Mouse (Mus musculus) gastrocnemius, adult 2 months (tissue): ENCODE measurements around the gene Acer1. TPM values are rescaled to one million over a fixed set of nuclear protein-coding genes. Genes with fewer than 3 reads are reported as not detected.
A peak's percentile ranks its signal among the peaks of the same experiment; 100 is the strongest.

ENCODE experiments used
- DNase-seq: peaks from one replicate; pipeline ENCODE4 v3.0.0; 2022
- H3K27ac ChIP-seq: fragments of 200-600 bp; 2 replicates; pipeline ENCODE4 v1.8.1; 2022; ENCODE audit warnings: mild to moderate bottlenecking
- H3K4me3 ChIP-seq: fragments of 200-600 bp; 2 replicates; pipeline ENCODE4 v1.8.1; 2022; ENCODE audit warnings: mild to moderate bottlenecking, moderate library complexity
- CTCF ChIP-seq: fragments of 200-600 bp; IDR thresholded peaks from 2 replicates; pipeline ENCODE4 v1.8.1; 2022; ENCODE audit warnings: antibody characterized with exemption, mild to moderate bottlenecking, moderate library complexity
- intact Hi-C: fragments of 180-260 bp; cut with DNase I; formaldehyde crosslinking; loops from one replicate; pipeline ENCODE4 v1.15.1; 2025
- total RNA-seq, 2 experiments: library from RNA; stranded (reverse); gene quantifications; 2 replicates each; pipeline ENCODE4 v1.2.3; 2021

The Acer1 gene
- total RNA-seq, 2 experiments from 2014 or later, result not detected

DNA sequence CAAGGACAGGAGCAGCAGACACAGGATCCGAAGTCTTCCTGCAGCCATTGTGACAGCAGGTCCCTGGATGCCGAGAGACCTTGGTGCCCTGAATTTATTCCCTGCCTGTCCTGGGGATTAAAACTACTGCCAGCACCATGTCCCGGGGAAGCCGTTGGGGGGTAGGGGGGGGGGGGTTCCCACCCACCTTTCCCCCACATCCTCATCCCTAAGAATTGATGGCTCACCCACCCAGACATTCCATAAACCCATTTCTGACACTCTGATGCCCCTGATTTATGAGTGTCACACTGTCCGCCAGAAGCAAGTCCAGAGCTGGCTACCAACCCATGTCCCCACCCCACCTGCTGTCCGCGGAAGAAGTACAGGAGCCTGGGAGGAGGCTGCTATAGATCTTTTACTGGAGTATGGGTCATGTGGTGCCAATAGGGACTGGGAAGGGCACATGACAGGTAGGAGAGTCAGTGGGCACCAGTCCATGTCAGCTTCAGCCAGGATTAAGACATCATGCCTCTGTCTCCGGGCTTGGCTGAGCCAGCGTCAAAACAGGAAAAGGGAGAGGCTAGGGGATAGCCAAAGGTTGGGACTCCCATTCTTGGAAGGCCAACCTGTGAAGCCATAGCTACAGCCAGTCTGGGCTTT is 18.2 kb upstream of the Acer1 start, which contains the start of gene Pspn:
TSS of gene Pspn (minus strand) at position 51 of the 642 bp plus-strand sequence.
- no peak for DNase-seq
- intact Hi-C loops, result loop anchor here (10.0 kb wide), 1 partner anchor 245 kb away; the partner anchor contains the start of genes Gpr108 and Trip10
- Histone ChIP-seq H3K27ac (no peak within 1 kb of the TSS), H3K4me3 (no peak within 1 kb of the TSS)
- TF ChIP-seq CTCF, result no peak

DNA sequence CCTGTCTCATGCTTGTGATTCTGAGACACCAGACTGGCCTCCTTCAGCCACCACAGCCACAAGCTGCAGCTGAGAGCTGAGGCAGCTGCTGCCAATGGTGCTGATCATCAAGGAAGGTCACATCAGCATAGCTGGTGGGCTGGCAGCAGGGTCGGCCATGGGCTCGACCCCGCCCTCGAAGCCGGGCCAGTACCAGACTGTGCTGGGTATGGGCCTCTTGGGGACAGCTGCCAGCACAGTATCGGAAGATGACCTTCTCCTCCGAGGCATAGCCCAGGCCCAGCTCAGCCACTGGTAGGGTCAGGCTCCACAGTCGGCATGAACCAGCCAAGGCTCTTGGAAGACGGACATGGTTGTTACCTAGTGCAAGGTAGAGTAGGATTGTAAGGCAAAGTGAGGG is 17.5 kb upstream of the Acer1 start:
- intact Hi-C loops, result loop anchor here (10.0 kb wide), 1 partner anchor 245 kb away; the partner anchor contains the start of genes Gpr108 and Trip10
- TF ChIP-seq CTCF, result no peak
- Histone ChIP-seq H3K4me3 (no peak overlapping the region), H3K27ac (no peak overlapping the region)
- DNase-seq, result no peak

DNA sequence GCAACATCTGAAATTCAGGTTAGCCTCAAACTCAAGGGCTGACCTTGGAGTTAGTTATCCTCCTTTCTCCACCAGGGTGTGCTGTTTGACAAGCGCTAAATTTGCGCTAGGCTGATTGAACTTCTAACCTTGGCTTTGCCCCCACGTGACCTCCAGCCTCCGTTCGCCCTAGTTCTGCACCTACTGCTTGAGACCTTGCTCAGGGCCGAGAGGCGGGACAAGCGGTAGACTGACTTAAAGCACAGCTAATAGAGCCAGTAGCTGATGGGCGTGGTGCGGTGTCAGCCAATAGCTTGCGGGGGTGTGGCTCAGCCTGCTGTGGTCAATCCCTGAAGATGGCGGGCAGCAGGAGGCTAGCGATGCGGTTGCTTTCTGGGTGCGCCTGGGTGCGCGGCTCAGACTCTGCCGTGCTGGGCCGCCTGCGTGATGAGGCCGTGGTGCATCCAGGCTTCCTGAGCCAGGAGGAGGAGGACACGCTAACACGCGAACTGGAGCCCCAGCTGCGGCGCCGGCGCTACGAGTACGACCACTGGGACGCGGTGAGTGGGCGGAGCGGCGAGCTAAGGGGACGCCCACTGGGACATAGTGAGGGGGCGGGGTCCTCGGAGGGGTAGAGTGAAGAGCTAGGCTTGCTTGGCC is 15.2 kb upstream of the Acer1 start, which contains the start of gene Alkbh7:
TSS of gene Alkbh7 (plus strand) at position 311 of the 639 bp plus-strand sequence.
- peak; percentile 83 for TF ChIP-seq CTCF
- peak; percentile 98 for DNase-seq
- intact Hi-C loops, result loop anchor here (1.0 to 10.0 kb wide), 3 partner anchors 14 to 248 kb away; partner anchors contain the start of genes Gm17949, Gpr108, Gtf2f1 and Trip10
- Histone ChIP-seq H3K4me3 (peak within 1 kb of the TSS; percentile 90), H3K27ac (peak within 1 kb of the TSS; percentile 84)

DNA sequence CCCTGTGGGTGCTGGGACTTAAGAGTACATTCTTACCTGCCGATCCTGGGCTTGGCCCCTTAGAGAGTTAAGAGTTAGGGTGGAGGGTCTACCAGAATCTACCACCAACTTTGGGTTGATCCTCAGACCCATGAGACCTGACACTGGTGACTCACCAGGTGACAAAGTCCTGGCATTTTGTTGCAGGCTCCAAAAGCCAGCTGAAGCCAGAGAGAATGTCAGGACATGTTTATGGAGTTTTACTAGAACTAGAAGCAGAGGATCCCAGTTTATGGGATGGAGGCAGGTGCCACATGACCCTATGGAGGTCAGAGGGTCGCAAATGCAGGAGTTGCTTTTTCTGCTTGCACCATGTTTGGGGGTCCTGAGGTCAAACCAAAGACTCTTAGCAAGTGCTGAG is 14.6 kb upstream of the Acer1 start:
- H3K4me3 ChIP-seq, result peak overlapping the region; percentile 90; the same call in 1 of the 2 replicates
- peak overlapping the region; percentile 84 for H3K27ac ChIP-seq
- no peak for TF ChIP-seq CTCF
- DNase-seq, result no peak
- intact Hi-C loops, result loop anchor here (10.0 kb wide), 1 partner anchor 248 kb away; the partner anchor contains the start of genes Gpr108 and Trip10

DNA sequence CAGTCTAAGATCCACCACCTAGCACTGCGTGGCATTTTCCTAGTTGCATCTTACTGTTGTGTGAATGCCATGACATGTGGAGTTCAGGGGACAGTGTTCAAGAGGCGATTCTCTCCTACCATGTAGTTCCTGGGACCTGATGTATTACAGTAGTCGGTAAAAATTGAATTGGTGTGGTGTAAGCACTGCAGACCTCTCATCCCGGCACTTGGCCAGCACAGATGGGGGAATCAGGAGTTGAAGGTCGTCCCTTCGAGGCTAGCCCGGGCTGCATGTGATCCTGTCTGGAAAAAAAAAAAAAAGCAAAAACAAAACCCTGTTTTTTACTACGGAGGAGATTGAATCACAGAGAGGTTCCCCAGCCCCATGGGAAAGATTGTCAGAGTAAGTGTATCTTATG is 13.1 kb upstream of the Acer1 start:
- no peak for TF ChIP-seq CTCF
- DNase-seq, result no peak
- Histone ChIP-seq H3K27ac (no peak overlapping the region), H3K4me3 (no peak overlapping the region)
- intact Hi-C loops, result loop anchor here (10.0 kb wide), 1 partner anchor 250 kb away; the partner anchor contains the start of genes Gpr108 and Trip10

DNA sequence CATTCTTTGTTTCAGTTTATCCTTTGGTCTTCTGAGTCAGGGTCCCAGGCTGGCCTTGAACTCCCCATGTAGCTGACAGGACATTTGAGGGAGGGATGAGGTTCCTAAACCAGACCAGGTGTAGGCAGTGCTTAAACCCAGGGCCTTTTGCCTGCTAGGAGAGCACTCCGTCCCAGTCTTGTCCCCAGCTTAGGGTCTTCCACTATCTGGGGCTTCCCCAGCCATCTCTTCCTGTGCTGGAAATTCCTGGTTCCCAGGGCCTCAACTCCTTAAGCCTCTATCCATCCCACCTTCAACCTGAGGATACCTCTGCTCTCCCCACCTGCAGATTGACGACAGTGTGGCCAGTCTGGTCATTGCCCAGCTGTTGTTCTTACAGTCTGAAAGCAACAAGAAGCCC is 9.0 kb upstream of the Acer1 start:
- Histone ChIP-seq H3K4me3 (peak overlapping the region; percentile 76), H3K27ac (peak overlapping the region; percentile 93)
- TF ChIP-seq CTCF, result no peak
- DNase-seq, result no peak
- intact Hi-C loops, result loop anchor here (5.0 to 10.0 kb wide), 2 partner anchors 254 to 341 kb away; partner anchors contain the start of genes Gpr108 and Trip10

DNA sequence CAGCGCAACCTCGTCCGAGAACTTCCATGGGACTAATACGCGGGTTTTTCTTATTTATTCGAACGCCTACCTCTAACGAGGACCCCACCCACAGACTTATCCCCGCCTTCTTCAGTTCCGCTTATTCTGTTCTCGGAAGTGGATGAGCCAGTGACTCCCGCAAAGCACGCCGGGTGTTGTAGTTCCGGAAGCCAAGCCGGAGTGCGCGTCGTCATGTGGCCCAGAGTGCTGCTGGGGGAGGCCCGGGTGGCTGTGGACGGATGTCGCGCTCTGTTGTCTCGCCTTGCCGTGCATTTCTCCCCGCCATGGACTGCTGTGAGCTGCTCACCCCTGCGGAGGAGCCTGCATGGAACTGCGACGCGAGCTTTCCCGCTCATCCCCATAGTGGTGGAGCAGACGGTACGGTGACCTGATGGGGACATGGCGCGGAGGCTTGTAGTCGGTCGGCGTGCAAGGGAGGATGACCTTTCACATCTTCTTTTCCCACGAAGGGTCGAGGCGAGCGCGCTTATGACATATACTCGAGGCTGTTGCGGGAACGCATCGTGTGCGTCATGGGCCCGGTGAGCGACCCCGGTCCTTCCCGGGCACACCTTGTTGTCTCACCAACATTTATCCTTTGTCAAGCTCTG is 8.3 kb upstream of the Acer1 start, which contains the start of gene Clpp:
TSS of gene Clpp (plus strand) at position 191 of the 632 bp plus-strand sequence.
- TF ChIP-seq CTCF, result no peak
- H3K4me3 ChIP-seq, result peak within 1 kb of the TSS; percentile 76
- intact Hi-C loops, result loop anchor here (5.0 to 10.0 kb wide), 2 partner anchors 255 to 342 kb away; partner anchors contain the start of genes Gpr108 and Trip10
- peak within 1 kb of the TSS; percentile 93 for H3K27ac ChIP-seq
- peak; percentile 96 for DNase-seq

DNA sequence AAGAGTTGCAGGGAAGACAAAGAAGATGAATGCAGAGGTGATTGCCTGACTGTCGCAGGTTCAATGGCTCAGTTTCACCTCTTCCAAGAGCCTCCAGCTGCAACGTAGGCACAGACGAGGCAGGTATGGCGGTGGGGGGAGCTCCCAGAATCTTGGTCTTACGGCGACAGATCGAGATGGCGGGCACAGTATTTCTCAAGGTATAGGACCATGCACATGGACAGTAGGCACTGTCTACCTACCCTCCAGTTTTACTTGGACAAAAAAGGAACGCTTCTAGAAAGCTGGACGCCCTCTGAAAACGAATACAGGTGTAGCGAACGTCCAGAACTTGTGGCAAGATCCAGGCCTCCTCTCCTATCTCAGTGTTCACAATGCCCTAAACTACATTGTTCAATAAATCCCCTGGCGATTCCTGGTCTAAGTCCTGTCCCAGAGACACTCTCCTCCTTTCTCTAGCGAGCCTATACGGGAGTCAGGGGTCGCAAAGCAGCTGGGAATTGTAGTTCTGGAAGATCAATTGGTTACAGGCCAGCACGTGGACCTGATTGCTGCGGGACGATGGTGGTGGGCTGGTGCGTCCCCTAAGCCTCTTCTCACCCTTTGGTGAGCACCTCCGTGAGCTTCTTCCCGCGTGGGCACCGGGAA is 7.7 kb upstream of the Acer1 start:
- DNase-seq, result peak; percentile 80
- intact Hi-C loops, result loop anchor here (5.0 to 10.0 kb wide), 3 partner anchors 52 to 343 kb away; partner anchors contain the start of genes Gpr108, Mllt1 and Trip10
- Histone ChIP-seq H3K27ac (peak overlapping the region; percentile 93), H3K4me3 (peak overlapping the region; percentile 76)
- no peak for TF ChIP-seq CTCF

DNA sequence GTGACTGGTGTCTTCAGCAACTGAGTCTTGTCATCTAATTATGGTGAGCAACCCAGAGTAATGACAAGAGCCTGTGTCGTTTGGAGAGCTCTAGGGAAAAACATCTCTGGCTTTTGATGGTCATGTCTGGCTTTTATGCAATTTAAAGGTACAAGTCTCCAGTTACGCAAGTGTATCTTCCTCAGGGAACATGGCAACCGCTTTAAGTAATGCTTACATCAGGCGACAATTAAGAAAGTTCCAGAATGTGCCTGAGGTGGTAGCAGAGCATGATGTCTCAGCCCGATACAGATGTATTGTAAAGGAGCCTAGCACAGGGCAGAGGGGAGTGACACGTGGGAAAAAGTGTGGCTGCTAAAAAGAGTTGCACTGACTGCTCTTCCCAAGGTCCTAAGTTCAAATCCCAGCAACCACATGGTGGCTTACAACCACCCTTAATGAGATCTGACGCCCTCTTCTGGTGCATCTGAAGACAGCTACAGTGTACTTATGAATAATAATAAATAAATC is 7.0 kb upstream of the Acer1 start:
- peak; percentile 17; the same call in 1 of the 2 replicates for TF ChIP-seq CTCF
- intact Hi-C loops, result loop anchor here (5.0 kb wide), 1 partner anchor 52 kb away; the partner anchor contains the start of gene Mllt1
- Histone ChIP-seq H3K27ac (peak overlapping the region; percentile 93), H3K4me3 (peak overlapping the region; percentile 76)
- no peak for DNase-seq

DNA sequence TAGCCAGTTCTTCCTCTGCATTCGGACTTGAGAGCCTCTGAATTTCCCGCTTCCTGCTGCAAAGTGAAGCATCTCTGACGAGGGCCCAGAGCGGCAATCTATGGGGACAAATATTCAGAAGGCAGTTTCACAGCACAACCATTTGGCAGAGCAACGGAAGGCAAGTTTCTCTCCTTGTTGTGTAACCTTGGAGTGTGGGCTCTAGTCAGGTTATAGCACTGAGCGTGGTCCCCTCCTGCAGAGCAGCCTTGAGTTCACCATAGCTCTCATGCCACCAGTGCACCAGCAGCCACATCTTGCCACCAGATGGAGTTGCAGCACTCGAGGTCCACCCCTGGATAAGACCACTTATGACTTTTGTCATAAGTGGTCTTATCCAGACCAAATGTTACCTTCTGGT is 6.5 kb upstream of the Acer1 start:
- Histone ChIP-seq H3K27ac (no peak overlapping the region), H3K4me3 (no peak overlapping the region)
- intact Hi-C loops, result loop anchor here (5.0 kb wide), 1 partner anchor 51 kb away; the partner anchor contains the start of gene Mllt1
- TF ChIP-seq CTCF, result no peak
- DNase-seq, result no peak

DNA sequence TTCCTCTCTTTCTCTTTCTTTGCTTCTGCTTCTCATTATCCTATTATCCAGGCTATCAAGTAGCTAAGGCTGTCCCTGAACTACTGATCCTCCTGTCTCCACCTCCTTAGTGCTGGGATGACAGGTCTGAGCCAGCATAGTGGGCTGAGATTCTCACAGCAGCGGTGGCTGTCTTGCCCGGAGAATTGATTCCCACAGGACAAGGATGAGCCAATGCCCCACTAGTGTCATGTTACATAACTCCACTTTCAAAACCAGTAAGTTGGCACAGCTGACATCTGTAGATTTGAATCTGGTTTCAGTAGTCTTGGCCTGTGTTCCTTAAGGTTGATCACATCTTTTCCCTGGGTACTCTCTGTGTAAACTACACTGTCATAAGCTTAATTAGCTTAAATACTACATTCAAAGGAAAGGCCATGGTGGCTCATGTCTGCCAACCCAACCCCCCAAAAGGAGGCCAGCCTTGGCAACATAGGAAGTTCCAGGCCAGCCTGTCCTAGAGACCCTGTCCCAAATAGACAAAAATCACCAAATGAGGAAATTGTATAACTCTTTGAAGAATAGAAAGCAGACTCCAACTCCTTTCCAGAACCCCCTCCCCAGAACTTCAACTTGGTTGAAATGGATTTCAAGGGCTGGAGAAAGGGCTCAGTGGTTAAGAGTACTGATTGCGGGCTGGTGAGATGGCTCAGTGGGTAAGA is 4.3 kb upstream of the Acer1 start:
- intact Hi-C loops, result loop anchor here (5.0 kb wide), 1 partner anchor 49 kb away; the partner anchor contains the start of gene Mllt1
- H3K4me3 ChIP-seq, result no peak overlapping the region
- no peak for TF ChIP-seq CTCF
- H3K27ac ChIP-seq, result no peak overlapping the region
- no peak for DNase-seq
